Mouse (Mus musculus): ENCODE data around the gene Fggy. TPM values are rescaled to one million over a fixed set of nuclear protein-coding genes. Genes with fewer than 3 reads are reported as not detected.

The Fggy gene
- polyA plus RNA-seq, 1 experiment = 22.2 TPM

GRCm38 (mm10) chr4:95934384-95935035, 377.2 kb downstream of the Fggy start:
- H3K27ac ChIP-seq (ENCODE audit: insufficient read depth, low read length) = no peak overlapping the region
- no peaks in the 10 kb centered on the region for H3K9me3 ChIP-seq (replicated peaks; ENCODE audit: control insufficient read depth, insufficient read depth, low read length, poor library complexity, severe bottlenecking)
- H3K4me1 ChIP-seq (ENCODE audit: control insufficient read depth, insufficient read depth, low read length) = no peaks in the 10 kb centered on the region
- no peaks in the 10 kb centered on the region; the same call in 1 of the 2 replicates for H3K27me3 ChIP-seq (ENCODE audit: control insufficient read depth, insufficient read depth, low read length, poor library complexity, severe bottlenecking)
- no peak for TF ChIP-seq EP300 (IDR thresholded peaks at IDR 0.05; ENCODE audit: insufficient read depth, low read depth, low read length)
- no peak for TF ChIP-seq POLR2A (IDR thresholded peaks at IDR 0.05; ENCODE audit: insufficient read depth, low read length)
- TF ChIP-seq CTCF (IDR thresholded peaks at IDR 0.05; ENCODE audit: low read depth, low read length) = no peak
- no peak overlapping the region for H3K9ac ChIP-seq (ENCODE audit: low read depth, poor library complexity, severe bottlenecking)
- H3K36me3 ChIP-seq (ENCODE audit: control insufficient read depth, insufficient read depth, low read length, poor library complexity, severe bottlenecking) = no peaks in the 10 kb centered on the region
- H3K4me3 ChIP-seq (ENCODE audit: low read depth, low read length) = no peak overlapping the region

- Histone ChIP-seq H3K4me3 (ENCODE audit: low read depth, low read length) (no peak overlapping the region), H3K27me3 (ENCODE audit: control insufficient read depth, insufficient read depth, low read length, poor library complexity, severe bottlenecking) (no peaks in the 10 kb centered on the region; the same call in 1 of the 2 replicates), H3K9me3 (replicated peaks; ENCODE audit: control insufficient read depth, insufficient read depth, low read length, poor library complexity, severe bottlenecking) (no peaks in the 10 kb centered on the region), H3K9ac (ENCODE audit: low read depth, poor library complexity, severe bottlenecking) (no peak overlapping the region), H3K4me1 (ENCODE audit: control insufficient read depth, insufficient read depth, low read length) (no peaks in the 10 kb centered on the region), H3K36me3 (ENCODE audit: control insufficient read depth, insufficient read depth, low read length, poor library complexity, severe bottlenecking) (no peaks in the 10 kb centered on the region), H3K27ac (ENCODE audit: insufficient read depth, low read length) (no peak overlapping the region)
- TF ChIP-seq EP300 (IDR thresholded peaks at IDR 0.05; ENCODE audit: insufficient read depth, low read depth, low read length) = no peak
- no peak for TF ChIP-seq POLR2A (IDR thresholded peaks at IDR 0.05; ENCODE audit: insufficient read depth, low read length)
- no peak for TF ChIP-seq CTCF (IDR thresholded peaks at IDR 0.05; ENCODE audit: low read depth, low read length)
Observed at GRCm38 (mm10) chr4:95938701-95939100, 381.4 kb downstream of the Fggy start.

- no peaks in the 10 kb centered on the region for H3K27me3 ChIP-seq (ENCODE audit: control insufficient read depth, insufficient read depth, low read length, poor library complexity, severe bottlenecking)
- TF ChIP-seq CTCF (IDR thresholded peaks at IDR 0.05; ENCODE audit: low read depth, low read length) (no peak), EP300 (IDR thresholded peaks at IDR 0.05; ENCODE audit: insufficient read depth, low read depth, low read length) (no peak), POLR2A (IDR thresholded peaks at IDR 0.05; ENCODE audit: insufficient read depth, low read length) (no peak)
- H3K9ac ChIP-seq (ENCODE audit: low read depth, poor library complexity, severe bottlenecking) = no peak overlapping the region
Observed at GRCm38 (mm10) chr4:95947896-95948295, 390.6 kb downstream of the Fggy start.

GRCm38 (mm10) chr4:95953328-95953727, 396.0 kb downstream of the Fggy start:
- Histone ChIP-seq H3K4me1 (ENCODE audit: control insufficient read depth, insufficient read depth, low read length) (no peaks in the 10 kb centered on the region), H3K27ac (ENCODE audit: insufficient read depth, low read length) (no peak overlapping the region), H3K36me3 (ENCODE audit: control insufficient read depth, insufficient read depth, low read length, poor library complexity, severe bottlenecking) (no peaks in the 10 kb centered on the region), H3K9me3 (replicated peaks; ENCODE audit: control insufficient read depth, insufficient read depth, low read length, poor library complexity, severe bottlenecking) (no peaks in the 10 kb centered on the region), H3K4me3 (ENCODE audit: low read depth, low read length) (no peak overlapping the region), H3K27me3 (ENCODE audit: control insufficient read depth, insufficient read depth, low read length, poor library complexity, severe bottlenecking) (no peaks in the 10 kb centered on the region), H3K9ac (ENCODE audit: low read depth, poor library complexity, severe bottlenecking) (no peak overlapping the region)
- no peak for TF ChIP-seq CTCF (IDR thresholded peaks at IDR 0.05; ENCODE audit: low read depth, low read length)
- TF ChIP-seq EP300 (IDR thresholded peaks at IDR 0.05; ENCODE audit: insufficient read depth, low read depth, low read length) = no peak
- no peak for TF ChIP-seq POLR2A (IDR thresholded peaks at IDR 0.05; ENCODE audit: insufficient read depth, low read length)

More at GRCm38 (mm10) chr4:95947896-95948295, 390.6 kb downstream of the Fggy start:
- no peaks in the 10 kb centered on the region for H3K9me3 ChIP-seq (replicated peaks; ENCODE audit: control insufficient read depth, insufficient read depth, low read length, poor library complexity, severe bottlenecking)
- no peak overlapping the region for H3K4me3 ChIP-seq (ENCODE audit: low read depth, low read length)
- H3K36me3 ChIP-seq (ENCODE audit: control insufficient read depth, insufficient read depth, low read length, poor library complexity, severe bottlenecking) = no peaks in the 10 kb centered on the region
- no peaks in the 10 kb centered on the region for H3K4me1 ChIP-seq (ENCODE audit: control insufficient read depth, insufficient read depth, low read length)
- H3K27ac ChIP-seq (ENCODE audit: insufficient read depth, low read length) = no peak overlapping the region

GRCm38 (mm10) chr4:95966928-95967724, 409.8 kb downstream of the Fggy start, which contains the start of gene Hook1:
Gene Hook1 (plus strand): TSS chr4:95967240.
- Histone ChIP-seq H3K9me3 (replicated peaks; ENCODE audit: control insufficient read depth, insufficient read depth, low read length, poor library complexity, severe bottlenecking) (no peaks in the 10 kb centered on the region), H3K4me1 (ENCODE audit: control insufficient read depth, insufficient read depth, low read length) (no peaks in the 10 kb centered on the region), H3K27me3 (ENCODE audit: control insufficient read depth, insufficient read depth, low read length, poor library complexity, severe bottlenecking) (no peaks in the 10 kb centered on the region), H3K27ac (ENCODE audit: insufficient read depth, low read length) (peak within 1 kb of the TSS; percentile 48; the same call in 1 of the 2 replicates), H3K9ac (ENCODE audit: low read depth, poor library complexity, severe bottlenecking) (peak within 1 kb of the TSS; percentile 52), H3K36me3 (ENCODE audit: control insufficient read depth, insufficient read depth, low read length, poor library complexity, severe bottlenecking) (no peaks in the 10 kb centered on the region), H3K4me3 (ENCODE audit: low read depth, low read length) (peak within 1 kb of the TSS; percentile 88)
- TF ChIP-seq CTCF (IDR thresholded peaks at IDR 0.05; ENCODE audit: low read depth, low read length) (no peak), POLR2A (IDR thresholded peaks at IDR 0.05; ENCODE audit: insufficient read depth, low read length) (peak; percentile 88), EP300 (IDR thresholded peaks at IDR 0.05; ENCODE audit: insufficient read depth, low read depth, low read length) (0 out of 2 replicates have a peak, but pooled peaks have one; percentile 12)

Measured in ES-Bruce4 (cell line).